Mouse (Mus musculus): ENCODE measurements around the gene Ccr9.
"Not testable (repeated sequence)": the region's sequence is repeated elsewhere in the genome, so short reads cannot be mapped to it uniquely, and the experiment has no call there.

Ccr9 gene

DNA sequence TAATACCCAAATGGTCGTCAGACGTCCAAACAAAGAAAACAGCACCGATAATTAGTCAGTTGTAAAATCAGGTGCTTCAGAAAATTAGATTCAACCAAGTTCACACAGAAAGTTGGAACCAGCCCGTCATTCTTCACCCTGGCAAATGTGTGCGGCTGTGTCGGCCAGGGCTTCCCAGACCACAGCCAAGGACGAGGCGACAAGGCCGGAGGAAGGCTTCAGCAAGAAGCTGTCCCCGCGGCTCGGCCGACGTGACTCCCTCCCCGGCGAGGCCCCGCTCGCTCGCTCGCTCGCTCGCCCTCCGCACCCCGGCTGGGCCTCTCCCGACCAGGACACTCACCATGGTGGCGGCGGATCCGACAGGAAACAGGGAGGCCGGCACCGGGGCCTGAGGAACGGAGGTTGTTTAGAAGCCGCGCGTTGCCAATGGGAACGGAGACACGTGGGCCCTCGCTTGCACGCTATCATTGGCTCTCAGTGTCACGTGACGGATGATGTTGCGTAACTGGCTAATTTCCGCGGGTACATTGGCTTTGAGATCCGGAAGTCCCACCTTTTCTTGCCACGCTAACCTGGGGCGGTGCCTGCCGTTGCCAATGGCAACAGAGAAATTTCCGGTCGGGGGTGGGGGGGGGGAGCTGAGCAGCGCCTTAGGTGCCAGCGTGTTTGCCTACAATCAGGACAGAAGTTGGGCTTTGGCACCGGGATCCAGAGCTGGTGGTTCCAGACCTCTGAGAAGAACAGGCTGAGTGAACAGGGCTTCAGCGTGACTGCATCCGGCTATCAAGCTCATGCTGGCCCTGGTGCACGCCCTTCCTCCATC, 39.2 kb downstream of the Ccr9 start, which contains the start of gene Lztfl1:
Gene Lztfl1, minus strand, starts transcription at position 512 of the 823 bp plus-strand sequence.
- peak; percentile 96 to 98 for DNase-seq

- no peak for DNase-seq
Measured at GRCm38 (mm10) chr9:123722737-123723493, 44.7 kb downstream of the Ccr9 start.

- no peak for DNase-seq
Measured at GRCm38 (mm10) chr9:123731271-123731670, 53.0 kb downstream of the Ccr9 start.

DNA sequence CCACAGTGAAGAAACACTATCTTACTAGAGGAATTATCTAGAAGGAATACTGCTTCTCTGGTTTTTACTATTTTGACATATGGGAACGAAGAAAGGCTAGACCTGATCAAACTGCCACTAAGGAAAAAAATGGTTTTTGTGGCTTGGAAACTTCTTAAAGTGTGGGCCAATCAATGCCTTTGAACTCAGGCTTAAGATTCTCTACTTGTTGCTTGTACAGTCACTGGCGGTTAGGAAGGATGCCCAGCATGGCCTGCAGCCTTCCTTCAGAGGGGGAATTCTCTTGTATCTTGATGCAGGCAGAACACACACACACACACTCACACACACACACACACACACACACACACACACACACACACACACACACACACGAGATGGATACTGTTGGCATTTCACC, 55.9 kb downstream of the Ccr9 start:
- DNase-seq: no peak

DNA sequence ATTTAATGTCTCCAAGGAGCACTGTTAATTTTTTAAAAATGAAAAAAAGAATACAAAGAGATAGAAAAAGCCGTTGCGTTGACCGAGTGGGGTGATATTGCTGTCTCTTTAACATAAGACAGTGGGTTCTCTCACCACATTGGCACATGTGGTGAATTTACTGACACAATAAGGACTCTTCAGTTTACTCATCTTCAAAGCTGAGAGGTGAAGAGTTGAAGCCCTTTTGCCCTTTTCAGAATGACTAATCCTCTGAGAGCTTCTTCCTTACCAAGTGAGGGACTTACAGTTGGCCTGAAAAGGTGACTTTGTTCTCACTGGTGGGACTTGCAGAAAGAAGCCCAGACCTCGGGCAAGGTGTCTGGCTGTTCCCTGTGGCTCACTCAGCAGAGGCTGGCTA, 62.6 kb downstream of the Ccr9 start:
- no peak for DNase-seq

DNA sequence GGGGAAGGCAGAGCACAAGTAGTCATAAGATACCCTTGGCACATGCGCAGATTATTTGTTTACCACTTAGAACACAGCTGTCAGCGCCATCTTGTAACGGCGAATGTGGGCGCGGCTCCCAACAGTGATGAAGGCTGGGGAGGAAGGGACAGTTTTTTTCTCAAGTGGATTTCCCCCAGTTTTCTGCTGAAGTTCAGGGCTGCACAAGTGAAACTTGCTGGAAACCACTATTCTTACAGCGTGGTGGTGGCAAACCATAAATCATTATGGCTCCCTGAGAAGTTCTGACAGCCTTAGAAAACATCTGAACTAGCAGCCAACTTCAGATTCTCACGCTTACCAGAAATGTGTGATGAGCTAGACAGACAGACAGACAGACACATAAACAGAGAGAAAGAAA, 71.4 kb downstream of the Ccr9 start:
- not testable (repeated sequence) for DNase-seq

DNA sequence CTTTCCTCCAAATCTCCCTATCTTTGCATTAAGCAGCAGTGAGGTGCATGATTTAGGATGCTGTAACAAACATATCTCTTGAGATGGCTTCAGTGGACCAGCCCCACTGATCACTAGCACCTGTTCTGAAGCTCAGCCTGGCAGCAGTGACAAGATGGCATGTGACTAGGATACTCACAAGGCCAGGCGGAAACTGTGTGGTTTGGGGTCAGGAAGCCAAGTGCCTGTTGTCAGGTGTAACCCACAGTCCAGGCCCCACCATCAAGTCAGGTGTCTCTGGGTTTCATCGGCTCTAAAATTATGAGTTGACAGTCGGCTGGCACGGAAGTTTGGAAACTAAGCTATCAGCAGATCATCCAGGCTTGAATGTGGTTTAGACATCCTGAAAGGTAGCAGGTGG, 76.1 kb downstream of the Ccr9 start:
- DNase-seq: no peak

- no peak for DNase-seq
Measured at GRCm38 (mm10) chr9:123756752-123757151, 78.5 kb downstream of the Ccr9 start.

DNA sequence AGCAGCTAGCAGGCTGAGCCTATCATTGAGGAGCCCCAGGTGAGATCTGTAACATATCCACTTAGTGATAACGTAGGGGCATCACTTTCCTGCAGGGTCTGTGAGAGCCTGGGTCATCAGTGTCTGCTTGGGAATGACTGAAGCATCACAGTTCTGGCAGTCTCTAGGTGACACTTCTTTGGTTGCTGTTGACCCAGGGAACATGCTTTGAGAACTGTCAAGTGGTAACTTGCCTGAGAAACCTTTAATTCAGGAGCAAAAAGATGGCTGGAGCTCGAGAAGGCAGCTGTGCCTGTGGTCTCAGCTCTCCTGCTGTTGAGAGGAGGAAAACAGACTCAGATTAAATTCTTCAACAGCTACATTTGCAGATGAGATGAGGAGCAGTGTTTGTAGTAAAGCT, 79.1 kb downstream of the Ccr9 start:
- no peak for DNase-seq

- DNase-seq: no peak
Measured at GRCm38 (mm10) chr9:123758156-123758555, 79.9 kb downstream of the Ccr9 start.

DNA sequence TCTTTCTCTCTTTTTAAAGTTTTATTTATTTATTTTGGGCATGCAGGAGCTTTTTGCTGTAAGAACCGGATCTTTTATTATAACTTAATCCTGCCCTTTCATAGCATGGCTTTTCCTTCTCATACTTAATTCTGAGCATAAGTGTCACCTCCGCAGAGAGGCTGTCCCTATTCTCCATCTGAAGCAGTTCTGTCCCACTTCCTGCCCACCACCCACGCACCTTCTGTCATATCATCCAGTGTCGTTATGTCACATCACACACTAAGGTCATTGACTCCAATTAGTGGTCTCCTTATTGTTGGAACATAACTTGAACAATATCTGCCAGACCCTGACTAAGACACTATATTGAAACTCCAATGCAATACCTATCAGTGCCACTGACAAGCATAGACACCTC, 80.4 kb downstream of the Ccr9 start:
- DNase-seq: no peak

DNA sequence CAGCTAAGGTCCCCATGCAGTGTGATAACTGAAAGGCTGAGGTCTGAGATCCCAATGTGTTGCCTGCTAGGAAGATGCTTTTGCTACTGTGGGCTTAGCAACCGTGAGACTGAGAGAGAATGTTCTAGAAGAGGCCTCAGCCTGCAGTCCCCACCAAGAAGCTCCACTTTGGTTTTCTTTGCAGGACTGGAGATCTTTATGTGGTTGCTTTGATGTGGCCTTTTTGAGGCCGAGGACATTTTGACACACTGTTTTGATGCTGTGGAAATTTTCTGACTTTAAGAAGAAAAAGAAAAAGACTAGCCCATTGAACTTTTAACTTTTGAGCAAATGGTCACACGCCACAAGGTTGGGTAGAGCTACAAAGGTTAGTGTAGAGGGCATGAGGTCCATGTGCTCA, 82.6 kb downstream of the Ccr9 start:
- DNase-seq: no peak

- DNase-seq: no peak
Measured at GRCm38 (mm10) chr9:123762886-123763285, 84.6 kb downstream of the Ccr9 start.

GRCm38 (mm10) chr9:123763771-123764170, 85.5 kb downstream of the Ccr9 start:
- no peak for DNase-seq

- no peak for DNase-seq
Measured at GRCm38 (mm10) chr9:123766996-123767395, 88.8 kb downstream of the Ccr9 start.

- no peak for DNase-seq
Measured at GRCm38 (mm10) chr9:123768443-123768842, 90.2 kb downstream of the Ccr9 start.

- DNase-seq: peak in 1 of 2 experiments; percentile 4
Measured at GRCm38 (mm10) chr9:123769532-123769931, 91.3 kb downstream of the Ccr9 start.

DNA sequence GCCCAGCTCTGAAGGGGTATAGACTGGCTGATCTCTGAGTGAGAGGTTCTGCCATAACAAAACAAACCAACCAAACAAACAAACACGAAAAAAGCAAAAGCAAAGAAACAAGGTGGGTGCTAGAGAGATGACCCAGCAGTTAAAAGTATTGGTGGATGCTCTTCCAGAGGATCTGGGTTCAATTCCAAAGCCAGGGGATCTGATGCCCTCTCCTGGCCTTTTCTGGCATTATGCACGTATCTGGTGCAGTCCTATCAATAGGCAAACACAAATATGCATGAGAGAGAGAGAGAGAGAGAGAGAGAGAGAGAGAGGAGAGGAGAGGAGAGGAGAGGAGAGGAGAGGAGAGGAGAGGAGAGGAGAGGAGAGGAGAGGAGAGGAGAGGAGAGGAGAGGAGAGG, 95.1 kb downstream of the Ccr9 start:
- peak; percentile 22 to 27 for DNase-seq

DNA sequence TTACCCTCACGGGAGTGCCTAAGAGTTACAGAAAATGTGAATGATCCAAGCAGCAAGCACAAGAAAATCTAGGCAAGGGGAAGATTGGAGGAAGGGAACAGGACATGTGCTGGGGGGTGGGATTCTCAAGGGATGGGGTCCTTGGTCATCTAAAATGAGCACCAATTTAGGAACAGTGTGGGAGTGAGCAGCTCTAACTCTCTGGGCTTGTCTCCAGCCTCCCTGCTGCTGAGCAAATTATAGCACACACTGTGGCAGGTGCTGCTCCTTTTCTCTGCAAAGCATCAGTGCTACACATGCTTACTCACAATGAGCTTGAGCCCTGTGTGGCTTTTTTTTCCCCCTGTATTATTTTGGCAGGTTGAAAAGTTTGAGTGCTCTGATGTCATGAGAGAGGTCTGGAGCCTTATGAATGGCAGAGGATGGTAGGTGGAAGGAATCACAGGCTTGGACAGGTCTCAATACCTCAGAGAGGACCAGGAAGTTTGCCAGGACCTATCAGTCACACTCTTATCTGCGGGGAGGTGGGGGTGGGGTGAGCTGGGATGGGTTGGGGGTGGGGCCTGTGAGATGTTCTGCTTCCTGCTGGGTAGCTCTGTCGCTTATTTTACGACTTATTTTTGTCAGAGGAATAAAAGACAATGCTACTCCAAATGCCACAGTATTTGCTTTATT, 110.8 kb downstream of the Ccr9 start:
- no peak for DNase-seq

DNA sequence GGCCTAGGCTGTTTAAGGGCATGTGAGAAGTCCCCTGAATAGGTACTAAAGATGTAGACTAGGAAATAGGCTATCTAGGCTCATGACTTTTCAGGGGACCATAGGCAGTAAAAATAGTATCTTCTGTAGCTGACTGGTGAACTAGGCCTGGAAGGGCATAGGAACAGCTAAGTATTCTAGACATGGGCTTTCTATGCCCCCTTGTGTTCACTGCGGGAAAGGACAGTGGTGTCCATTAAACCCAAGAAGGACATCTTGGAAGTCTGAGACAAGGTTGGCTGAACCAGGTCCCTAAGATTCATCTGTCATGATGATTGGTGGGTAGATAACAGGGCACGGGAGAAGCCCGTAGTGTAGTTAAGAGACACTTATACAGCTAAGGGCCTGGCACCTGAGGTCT, 117.9 kb downstream of the Ccr9 start:
- peak; percentile 58 to 66 for DNase-seq

DNA sequence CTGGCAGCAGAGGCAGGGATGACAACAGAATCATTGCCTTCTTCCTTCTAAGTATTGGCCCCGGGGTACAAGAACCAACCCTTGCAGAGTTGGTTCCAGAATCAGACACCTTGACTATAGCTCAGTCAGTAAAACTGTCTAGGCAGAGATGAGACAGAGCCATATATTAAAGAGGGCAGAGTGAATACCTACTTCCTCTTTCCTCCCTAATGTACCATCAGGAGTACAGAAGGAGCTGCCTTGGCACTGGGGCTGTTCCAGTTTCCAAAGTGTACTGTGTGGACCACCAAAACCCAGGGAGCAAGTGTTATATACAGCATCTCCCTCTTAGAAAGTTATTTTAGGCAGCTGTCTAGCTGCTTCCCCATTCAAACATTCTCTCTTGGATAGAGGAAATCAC, 123.3 kb downstream of the Ccr9 start:
- no peak for DNase-seq

DNA sequence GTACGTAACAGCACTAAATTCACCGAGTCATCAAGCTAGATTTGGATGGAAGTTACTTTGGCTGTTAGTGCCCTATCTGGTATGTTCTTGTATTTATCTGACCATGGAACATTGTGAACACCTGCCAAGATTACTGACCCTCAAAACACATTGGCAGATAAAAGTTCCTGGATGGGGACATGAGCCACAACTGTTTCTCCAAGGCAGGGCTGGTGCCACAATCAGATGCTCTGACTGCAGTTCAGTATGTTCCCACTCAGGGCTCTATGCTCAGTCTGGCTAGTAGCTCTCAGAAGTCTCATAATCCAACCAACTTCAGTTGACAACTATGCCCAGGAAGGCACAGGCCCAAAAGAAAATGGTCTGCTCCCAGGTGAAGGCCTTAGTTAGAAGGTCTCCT, 124.2 kb downstream of the Ccr9 start:
- no peak for DNase-seq

DNA sequence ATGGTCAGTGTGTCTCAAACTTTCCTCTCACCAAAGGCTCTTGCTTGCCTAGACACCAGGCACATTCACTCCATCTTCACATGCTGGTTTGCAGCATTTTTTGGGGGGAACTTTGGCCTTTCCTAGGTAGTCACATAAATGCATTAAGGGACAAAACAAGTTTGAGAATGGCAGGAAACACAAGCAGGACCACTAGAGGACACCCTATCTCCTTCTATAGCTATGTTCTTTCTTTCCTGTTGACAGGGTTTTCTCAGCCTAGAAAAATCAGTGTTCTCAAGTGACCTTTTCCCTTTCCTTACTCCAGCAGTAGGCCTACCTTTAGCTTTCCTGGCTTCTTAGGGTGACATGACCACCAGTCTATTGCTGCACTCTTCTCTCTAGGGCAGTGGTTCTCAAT, 124.7 kb downstream of the Ccr9 start:
- DNase-seq: no peak

- DNase-seq: no peak
Measured at GRCm38 (mm10) chr9:123805241-123805640, 127.0 kb downstream of the Ccr9 start.

All from kidney, postnatal 4 days (tissue).